Mouse (Mus musculus) kidney, embryonic 16.5 days (tissue): ENCODE data around the gene Cript. TPM values are rescaled to one million over a fixed set of nuclear protein-coding genes. Genes with fewer than 3 reads are reported as not detected.

Source experiments
- ATAC-seq: fragments of 200-750 bp; cut with Nextera tagmentation; 2 replicates; pipeline ENCODE4 v1.8.0; 2017; ENCODE audit warnings: moderate TSS enrichment; ENCODE audit not compliant: low FRiP score, low TSS enrichment
- H3K27ac ChIP-seq: fragments of 300-500 bp; sonication (generic); 2 replicates; pipeline ENCODE4 v1.5.1; 2014; ENCODE audit warnings: low read length
- H3K27me3 ChIP-seq: fragments of 300-500 bp; sonication (generic); 2 replicates; pipeline ENCODE4 v1.6.1; 2014; ENCODE audit warnings: low read length, control low read depth, mixed read lengths; ENCODE audit not compliant: insufficient read depth
- H3K36me3 ChIP-seq: fragments of 300-500 bp; sonication (generic); 2 replicates; pipeline ENCODE4 v1.6.1; 2014; ENCODE audit warnings: low read length, control low read depth, mixed read lengths; ENCODE audit not compliant: insufficient read depth
- H3K4me1 ChIP-seq: fragments of 300-500 bp; sonication (generic); 2 replicates; pipeline ENCODE4 v1.6.1; 2014; ENCODE audit warnings: low read length, control low read depth, mixed read lengths; ENCODE audit not compliant: insufficient read depth
- H3K4me2 ChIP-seq: fragments of 300-500 bp; sonication (generic); replicated peaks from 2 replicates; pipeline ENCODE4 v1.6.1; 2014; ENCODE audit warnings: low read depth, low read length
- H3K4me3 ChIP-seq: fragments of 300-500 bp; sonication (generic); 2 replicates; pipeline ENCODE4 v1.5.1; 2014; ENCODE audit warnings: mild to moderate bottlenecking, low read length
- H3K9ac ChIP-seq: fragments of 300-500 bp; sonication (generic); replicated peaks from 2 replicates; pipeline ENCODE4 v1.6.1; 2014; ENCODE audit warnings: low read length
- H3K9me3 ChIP-seq: fragments of 300-500 bp; sonication (generic); 2 replicates; pipeline ENCODE4 v1.6.1; 2016; ENCODE audit warnings: low read length, control low read depth
- WGBS: fragments of 180-500 bp; shearing (Covaris S2); extraction: QIAGEN DNeasy Blood & Tissue Kit; methylation state at CpG from one replicate; pipeline ENCODE4 v1.1.7; 2014; 5-methylcytosine and 5-hydroxymethylcytosine counted together
- polyA plus RNA-seq: library from polyadenylated mRNA; unstranded; fragments of >200 nt; fragmentation: Nextera tagmentation; extraction: Ambion mirVana; gene quantifications from 2 replicates; pipeline ENCODE4 v1.2.1, GENCODE M21; 2015

The Cript gene
- polyA plus RNA-seq, 1 experiment from 2014 or later: 140 TPM

- H3K4me2 ChIP-seq: no peak overlapping the region
- no peak overlapping the region for H3K27ac ChIP-seq
- H3K27me3 ChIP-seq: no peaks in the 10 kb centered on the region
- no peaks in the 10 kb centered on the region for H3K36me3 ChIP-seq
- ATAC-seq: no peak
- no peak overlapping the region for H3K4me3 ChIP-seq
- no peaks in the 10 kb centered on the region for H3K4me1 ChIP-seq
- no peak overlapping the region for H3K9ac ChIP-seq
- no peaks in the 10 kb centered on the region for H3K9me3 ChIP-seq
- WGBS: 83% methylated on average over 4 of the region's 4 CpGs
These were observed 57.2 kb downstream of the Cript start for GRCm38 (mm10) chr17:87082547-87082946.

GRCm38 (mm10) chr17:87083671-87084070 lies 58.3 kb downstream of the Cript start:
- Histone ChIP-seq H3K36me3 (no peaks in the 10 kb centered on the region), H3K27ac (no peak overlapping the region), H3K9ac (no peak overlapping the region), H3K4me3 (no peak overlapping the region), H3K4me2 (no peak overlapping the region), H3K9me3 (no peaks in the 10 kb centered on the region), H3K4me1 (no peaks in the 10 kb centered on the region), H3K27me3 (no peaks in the 10 kb centered on the region)
- ATAC-seq: no peak
- WGBS: 87% methylated on average over 5 of the region's 5 CpGs

Other genes with a start within 250 kb of the Cript start
- gene Tmem247, start 108.2 kb upstream of the Cript start, polyA plus RNA-seq: not detected in 2 replicates
- not detected in 2 replicates for gene Atp6v1e2, start 77.7 kb upstream of the Cript start, polyA plus RNA-seq
- 12.9 and 14.0 TPM in 2 replicates for gene Rhoq, start 62.5 kb upstream of the Cript start, polyA plus RNA-seq
- 37.9 and 41.5 TPM in 2 replicates for gene Pigf, start 144 bp upstream of the Cript start, polyA plus RNA-seq
- gene Socs5, start 82.1 kb downstream of the Cript start, polyA plus RNA-seq: 14.7 and 15.6 TPM in 2 replicates
- gene Mcfd2, start 240.4 kb downstream of the Cript start, polyA plus RNA-seq: 132 and 151 TPM in 2 replicates